Mouse (Mus musculus) liver, adult 2 months (tissue): ENCODE measurements around the gene Hdac4.

ENCODE experiments used
- CTCF ChIP-seq: fragments of 200-500 bp; IDR thresholded peaks from 2 replicates; pipeline ENCODE4 v1.5.1; 2011; ENCODE audit warnings: low read depth, low read length, control low read depth
- POLR2A ChIP-seq: fragments of 200-500 bp; IDR thresholded peaks from 2 replicates; pipeline ENCODE4 v1.6.1; 2011; ENCODE audit warnings: low read length, control low read depth; ENCODE audit not compliant: insufficient read depth; ENCODE audit errors: extremely low read depth

DNA sequence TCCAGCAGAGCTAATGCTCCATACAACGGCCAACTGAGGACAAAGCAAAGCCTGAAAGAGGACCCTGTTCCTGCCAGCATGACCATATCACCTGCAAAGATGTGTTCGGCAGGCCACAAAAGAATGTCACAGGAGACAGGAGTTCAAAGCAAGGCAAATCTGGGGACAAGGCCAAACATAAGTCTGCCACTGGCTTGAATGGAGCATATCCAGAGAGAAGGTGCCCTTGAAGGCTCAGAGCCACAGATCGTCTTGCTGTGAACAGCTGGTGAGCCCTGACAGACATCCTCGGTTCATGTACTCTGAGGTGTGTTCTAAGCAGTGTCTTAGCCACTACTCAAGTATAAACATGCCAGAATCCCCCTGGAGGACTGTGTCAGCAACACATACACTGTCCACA lies 79.3 kb downstream of the Hdac4 start:
- TF ChIP-seq CTCF (no peak), POLR2A (no peak)
